ENCODE assay signal across 23 mouse cellular contexts in genomic region chr1:80730174-80730573, GRCm38 (mm10).
"Had no signal": no experiment of that assay in that cellular context is flagged by ENCODE, and none has a peak within 500 bp of the region (broad histone marks: within the 10 kb centered on the region; RNA-seq: fewer than 3 reads in every experiment).

No protein-coding gene starts in this region.

- H3K9me3 ChIP-seq: limb, embryonic 10.5 days; limb, embryonic 13.5 days; liver, embryonic 12.5 days; liver, embryonic 15.5 days; lung, embryonic 15.5 days; midbrain, embryonic 12.5 days; midbrain, embryonic 15.5 days; stomach, embryonic 15.5 days had no signal

- H3K4me3 ChIP-seq: layer of hippocampus, adult 2 months; limb, embryonic 10.5 days; limb, embryonic 13.5 days; liver, embryonic 12.5 days; liver, embryonic 15.5 days; lung, embryonic 15.5 days; midbrain, embryonic 12.5 days; midbrain, embryonic 15.5 days; myocyte; stomach, embryonic 15.5 days had no signal

- H3K9ac ChIP-seq: limb, embryonic 13.5 days; liver, embryonic 12.5 days; liver, embryonic 15.5 days; lung, embryonic 15.5 days; midbrain, embryonic 12.5 days; midbrain, embryonic 15.5 days; stomach, embryonic 15.5 days had no signal

- H3K27ac ChIP-seq: layer of hippocampus, adult 2 months; limb, embryonic 10.5 days; limb, embryonic 13.5 days; liver, embryonic 12.5 days; liver, embryonic 15.5 days; lung, embryonic 15.5 days; midbrain, embryonic 12.5 days; midbrain, embryonic 15.5 days; stomach, embryonic 15.5 days had no signal

- H3K4me1 ChIP-seq: limb, embryonic 10.5 days; liver, embryonic 12.5 days; liver, embryonic 15.5 days; lung, embryonic 15.5 days; midbrain, embryonic 12.5 days; midbrain, embryonic 15.5 days; stomach, embryonic 15.5 days had no signal

- DNase-seq: kidney, adult 11 months; kidney, adult 8-10 months; kidney, postnatal 14 days; kidney, postnatal 4 days; layer of hippocampus, adult 9-11 months; liver; lung, adult 18-20 months; lung, postnatal 10 days; lung, postnatal 36 days; right cerebral cortex, adult 18-20 months; right cerebral cortex, postnatal 14 days; right cerebral cortex, postnatal 4 days; thymus, postnatal 25 days had no signal

- H3K4me2 ChIP-seq: limb, embryonic 13.5 days; liver, embryonic 12.5 days; liver, embryonic 15.5 days; lung, embryonic 15.5 days; midbrain, embryonic 12.5 days; midbrain, embryonic 15.5 days; stomach, embryonic 15.5 days had no signal

- H3K36me3 ChIP-seq: limb, embryonic 10.5 days; limb, embryonic 13.5 days; liver, embryonic 12.5 days; liver, embryonic 15.5 days; lung, embryonic 15.5 days; midbrain, embryonic 12.5 days; midbrain, embryonic 15.5 days; stomach, embryonic 15.5 days had no signal

- ATAC-seq: liver, embryonic 12.5 days; midbrain, embryonic 15.5 days had no signal

- H3K27me3 ChIP-seq: limb, embryonic 13.5 days; liver, embryonic 12.5 days; liver, embryonic 15.5 days; lung, embryonic 15.5 days; midbrain, embryonic 12.5 days; midbrain, embryonic 15.5 days; stomach, embryonic 15.5 days had no signal
